Mouse (Mus musculus) spleen, postnatal 10 days (tissue): ENCODE data around the gene Gbf1.
A peak's percentile ranks its signal among the peaks of the same experiment; 100 is the strongest.

ENCODE experiments used
- DNase-seq, 2 experiments: peaks; one replicate each; pipeline ENCODE4 v3.0.0; 2021 to 2022; ENCODE audit warnings: low spot score in 2 of 2

Gene Gbf1

GRCm38 (mm10) chr19:46314872-46315742, 162.8 kb downstream of the Gbf1 start:
- DNase-seq: peak; percentile 41 to 66

- peak; percentile 32 to 33 for DNase-seq
Observed at GRCm38 (mm10) chr19:46315752-46316610, 163.7 kb downstream of the Gbf1 start.

- peak; percentile 19 to 33 for DNase-seq
Observed at GRCm38 (mm10) chr19:46316846-46317545, 164.7 kb downstream of the Gbf1 start.

- DNase-seq: peak; percentile 14 to 17
Observed at GRCm38 (mm10) chr19:46317546-46317885, 165.2 kb downstream of the Gbf1 start.

GRCm38 (mm10) chr19:46318031-46318471, 165.7 kb downstream of the Gbf1 start:
- peak; percentile 20 to 22 for DNase-seq

- DNase-seq: peak; percentile 13 to 49
Observed at GRCm38 (mm10) chr19:46318586-46319378, 166.5 kb downstream of the Gbf1 start.

GRCm38 (mm10) chr19:46320076-46320785, 167.9 kb downstream of the Gbf1 start:
- DNase-seq: peak in 1 of 2 experiments; percentile 13

GRCm38 (mm10) chr19:46321101-46321943, 169.0 kb downstream of the Gbf1 start:
- DNase-seq: peak in 1 of 2 experiments; percentile 39

- DNase-seq: no peak
Observed at GRCm38 (mm10) chr19:46322144-46322995, 170.1 kb downstream of the Gbf1 start.

- no peak for DNase-seq
Observed at GRCm38 (mm10) chr19:46322996-46323572, 170.8 kb downstream of the Gbf1 start.

- no peak for DNase-seq
Observed at GRCm38 (mm10) chr19:46323716-46324115, 171.4 kb downstream of the Gbf1 start.

- no peak for DNase-seq
Observed at GRCm38 (mm10) chr19:46324366-46324765, 172.1 kb downstream of the Gbf1 start.

- DNase-seq: no peak
Observed at GRCm38 (mm10) chr19:46324918-46325317, 172.6 kb downstream of the Gbf1 start.

GRCm38 (mm10) chr19:46326019-46326755, 173.9 kb downstream of the Gbf1 start:
- DNase-seq: no peak

GRCm38 (mm10) chr19:46326756-46327305, 174.5 kb downstream of the Gbf1 start, which contains the start of gene Psd:
Gene Psd, minus strand, starts transcription at chr19:46327156.
- DNase-seq: peak; percentile 52 to 70

GRCm38 (mm10) chr19:46327531-46328064, 175.3 kb downstream of the Gbf1 start:
- DNase-seq: peak; percentile 19
